Mouse (Mus musculus) heart, postnatal 0 days (tissue): ENCODE results near the gene Fbxo34. TPM values are rescaled to one million over a fixed set of nuclear protein-coding genes. Genes with fewer than 3 reads are reported as not detected.

Experiments
- ATAC-seq: fragments of 200-750 bp; cut with Nextera tagmentation; 2 replicates; pipeline ENCODE4 v1.8.0; 2017; ENCODE audit warnings: low read depth, moderate number of reproducible peaks, moderate library complexity; ENCODE audit not compliant: insufficient read depth
- DNase-seq: peaks from one replicate; pipeline ENCODE4 v3.0.0-alpha.2; 2016; ENCODE audit warnings: low spot score
- H3K27ac ChIP-seq: fragments of 300-500 bp; sonication (generic); 2 replicates; pipeline ENCODE4 v1.5.1; 2014; ENCODE audit warnings: low read depth, mild to moderate bottlenecking
- H3K27me3 ChIP-seq: fragments of 300-500 bp; sonication (generic); 2 replicates; pipeline ENCODE4 v1.6.1; 2014; ENCODE audit warnings: low read length, mixed read lengths; ENCODE audit not compliant: control insufficient read depth, insufficient read depth
- H3K36me3 ChIP-seq: fragments of 300-500 bp; sonication (generic); replicated peaks from 2 replicates; pipeline ENCODE4 v1.6.1; 2014; ENCODE audit warnings: low read length, mixed read lengths; ENCODE audit not compliant: control insufficient read depth, insufficient read depth
- H3K4me1 ChIP-seq: fragments of 300-500 bp; sonication (generic); 2 replicates; pipeline ENCODE4 v1.6.1; 2014; ENCODE audit warnings: antibody characterized with exemption; ENCODE audit not compliant: control insufficient read depth, insufficient read depth
- H3K4me2 ChIP-seq: fragments of 300-500 bp; sonication (generic); 2 replicates; pipeline ENCODE4 v1.6.1; 2014; ENCODE audit warnings: low read depth, mild to moderate bottlenecking, low read length, moderate library complexity
- H3K4me3 ChIP-seq: fragments of 300-500 bp; sonication (generic); 2 replicates; pipeline ENCODE4 v1.5.1; 2014; ENCODE audit warnings: low read depth, low read length
- H3K9ac ChIP-seq: fragments of 300-500 bp; sonication (generic); replicated peaks from 2 replicates; pipeline ENCODE4 v1.6.1; 2014; ENCODE audit warnings: low read depth, low read length, mixed read lengths
- H3K9me3 ChIP-seq: fragments of 300-500 bp; sonication (generic); replicated peaks from 2 replicates; pipeline ENCODE4 v1.6.1; 2016; ENCODE audit warnings: low read length; ENCODE audit not compliant: control insufficient read depth
- CTCF ChIP-seq: IDR thresholded peaks from 2 replicates; pipeline ENCODE4 v1.5.1; 2016; ENCODE audit warnings: antibody characterized with exemption, control low read depth, low read depth
- EP300 ChIP-seq: IDR thresholded peaks from 2 replicates; pipeline ENCODE4 v1.6.1; 2016; ENCODE audit warnings: antibody characterized with exemption, low read depth
- WGBS: fragments of 180-500 bp; shearing (Covaris S2); extraction: QIAGEN DNeasy Blood & Tissue Kit; methylation state at CpG from one replicate; pipeline ENCODE4 v1.1.7; 2014; 5-methylcytosine and 5-hydroxymethylcytosine counted together
- polyA plus RNA-seq: library from polyadenylated mRNA; unstranded; fragments of >200 nt; fragmentation: Nextera tagmentation; extraction: Ambion mirVana; gene quantifications from 2 replicates; pipeline ENCODE4 v1.2.1, GENCODE M21; 2015
- total RNA-seq: library from RNA; depleted of rRNA; stranded (reverse); fragments of >200 nt; gene quantifications from 2 replicates; pipeline ENCODE4 v1.2.3, GENCODE M21; 2014; ENCODE audit warnings: low replicate concordance; rRNA removed

Fbxo34 gene
- total and polyA plus RNA-seq, 2 experiments from 2014 or later = 9.9 to 12.8 TPM

- Histone ChIP-seq H3K27ac (no peak overlapping the region), H3K9me3 (no peaks in the 10 kb centered on the region), H3K4me1 (no peaks in the 10 kb centered on the region), H3K9ac (no peak overlapping the region), H3K27me3 (no peaks in the 10 kb centered on the region), H3K4me3 (no peak overlapping the region), H3K4me2 (no peak overlapping the region), H3K36me3 (no peaks in the 10 kb centered on the region)
- ATAC-seq (no peak), DNase-seq (no peak)
- WGBS = 57% methylated on average over 2 of the region's 2 CpGs
- no peak for TF ChIP-seq EP300
- TF ChIP-seq CTCF = no peak
Observed at GRCm38 (mm10) chr14:47578086-47578485, 127.9 kb downstream of the Fbxo34 start.

GRCm38 (mm10) chr14:47581280-47581679 is 131.1 kb downstream of the Fbxo34 start:
- Histone ChIP-seq H3K9ac (no peak overlapping the region), H3K4me2 (no peak overlapping the region), H3K4me1 (no peaks in the 10 kb centered on the region), H3K27ac (no peak overlapping the region), H3K36me3 (no peaks in the 10 kb centered on the region), H3K4me3 (no peak overlapping the region), H3K9me3 (no peaks in the 10 kb centered on the region), H3K27me3 (no peaks in the 10 kb centered on the region)
- 48% methylated on average over 1 of the region's 1 CpGs for WGBS
- ATAC-seq = no peak
- TF ChIP-seq CTCF (no peak), EP300 (no peak)
- no peak for DNase-seq

Other genes with a start within 250 kb of the Fbxo34 start
- 3.1 and 3.9 TPM in 2 replicates for gene Wdhd1, start 173.6 kb upstream of the Fbxo34 start, total RNA-seq
- 3.9 and 4.5 TPM in 2 replicates for gene Wdhd1, start 173.6 kb upstream of the Fbxo34 start, polyA plus RNA-seq
- 3.3 and 4.6 TPM in 2 replicates for gene Socs4, start 173.5 kb upstream of the Fbxo34 start, total RNA-seq
- gene Socs4, start 173.5 kb upstream of the Fbxo34 start, polyA plus RNA-seq = 1.7 and 1.9 TPM in 2 replicates
- 32.4 and 33.7 TPM in 2 replicates for gene Mapk1ip1l, start 152.2 kb upstream of the Fbxo34 start, total RNA-seq
- 17.8 and 18.9 TPM in 2 replicates for gene Mapk1ip1l, start 152.2 kb upstream of the Fbxo34 start, polyA plus RNA-seq
- 2.4 and 10.3 TPM in 2 replicates for gene Lgals3, start 82.7 kb upstream of the Fbxo34 start, total RNA-seq
- 10.6 and 15.3 TPM in 2 replicates for gene Lgals3, start 82.7 kb upstream of the Fbxo34 start, polyA plus RNA-seq
- 4.1 and 35.1 TPM in 2 replicates for gene Dlgap5, start 32.0 kb upstream of the Fbxo34 start, total RNA-seq
- gene Dlgap5, start 32.0 kb upstream of the Fbxo34 start, polyA plus RNA-seq = 8.5 and 8.7 TPM in 2 replicates
- gene Atg14, start 120.2 kb downstream of the Fbxo34 start, total RNA-seq = 1.3 and 44.1 TPM in 2 replicates
- 10.9 and 11.8 TPM in 2 replicates for gene Atg14, start 120.2 kb downstream of the Fbxo34 start, polyA plus RNA-seq
- 31.7 and 35.6 TPM in 2 replicates for gene Ktn1, start 198.0 kb downstream of the Fbxo34 start, total RNA-seq
- 104 and 107 TPM in 2 replicates for gene Ktn1, start 198.0 kb downstream of the Fbxo34 start, polyA plus RNA-seq